Mouse (Mus musculus): ENCODE measurements around the gene Prps1l3.
"Not testable (repeated sequence)": the region's sequence is repeated elsewhere in the genome, so short reads cannot be mapped to it uniquely, and the experiment has no call there.

Prps1l3 gene

DNA sequence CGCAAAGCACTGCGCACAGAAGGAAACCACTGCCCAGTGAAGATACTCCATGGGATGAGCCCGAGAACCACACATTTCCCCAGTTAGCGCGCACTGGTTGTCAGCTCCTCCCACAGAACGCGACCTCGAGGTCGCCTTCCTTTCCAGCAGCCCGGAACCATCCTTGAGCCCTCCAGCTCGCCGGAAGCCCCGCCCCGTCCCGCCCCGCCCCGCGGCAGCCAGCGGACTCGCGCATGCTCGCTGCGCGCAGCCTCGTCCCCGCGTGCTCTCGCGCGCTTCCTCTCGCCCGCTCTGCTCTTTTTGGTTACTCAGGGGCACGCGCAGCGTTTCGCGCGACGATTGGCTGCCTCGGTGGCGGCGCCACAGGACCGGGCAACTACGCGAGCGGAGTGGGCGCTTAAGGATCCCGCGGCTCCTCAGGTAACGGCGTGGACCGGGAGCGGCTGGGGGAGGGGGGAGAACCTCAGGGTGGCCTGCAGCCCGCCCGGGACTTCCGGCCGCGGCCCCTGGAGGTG, at the start of gene Prps1l3, which contains the start of gene Mipol1:
Gene Prps1l3 (plus strand): TSS at position 221 of the 515 bp plus-strand sequence.
Gene Mipol1 (plus strand): TSS at position 236 of the 515 bp plus-strand sequence.
- DNase-seq (ENCODE audit: low read depth, low spot score): peak; percentile 80

DNA sequence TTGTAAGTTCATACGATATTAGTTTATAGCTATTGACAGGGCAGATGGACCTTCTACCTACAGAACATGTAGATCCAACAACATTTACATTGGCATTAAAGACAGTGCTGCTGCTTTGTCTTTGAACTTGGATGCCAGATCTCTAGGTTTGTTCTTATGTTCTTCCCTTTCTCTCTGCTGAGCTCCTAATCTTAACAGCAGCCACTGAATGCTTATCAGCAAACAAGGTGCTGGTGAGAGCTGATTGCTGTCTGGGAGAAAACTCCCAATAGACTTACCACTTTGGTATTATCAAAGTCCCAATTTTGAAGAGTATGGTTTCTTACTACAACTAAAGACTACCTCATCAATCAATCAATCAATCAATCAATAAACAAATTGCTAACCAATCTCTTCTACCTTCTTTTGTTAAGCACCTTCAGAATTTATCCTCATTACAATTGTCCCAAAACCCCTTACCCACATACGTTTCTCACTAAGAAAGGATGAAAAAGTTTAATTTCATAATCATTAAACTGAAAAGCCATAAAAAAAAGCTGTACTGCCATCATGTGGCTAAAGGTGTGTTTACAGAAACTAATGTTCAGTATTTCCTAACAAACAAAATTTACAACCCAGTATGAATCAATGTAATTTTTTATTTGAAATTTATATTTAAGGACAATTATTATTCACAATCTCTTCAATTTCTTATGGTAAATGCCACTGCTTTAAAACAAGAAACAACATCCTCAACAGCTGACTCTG, 45.6 kb upstream of the Prps1l3 start:
- no peak for DNase-seq (ENCODE audit: low read depth, low spot score)

DNA sequence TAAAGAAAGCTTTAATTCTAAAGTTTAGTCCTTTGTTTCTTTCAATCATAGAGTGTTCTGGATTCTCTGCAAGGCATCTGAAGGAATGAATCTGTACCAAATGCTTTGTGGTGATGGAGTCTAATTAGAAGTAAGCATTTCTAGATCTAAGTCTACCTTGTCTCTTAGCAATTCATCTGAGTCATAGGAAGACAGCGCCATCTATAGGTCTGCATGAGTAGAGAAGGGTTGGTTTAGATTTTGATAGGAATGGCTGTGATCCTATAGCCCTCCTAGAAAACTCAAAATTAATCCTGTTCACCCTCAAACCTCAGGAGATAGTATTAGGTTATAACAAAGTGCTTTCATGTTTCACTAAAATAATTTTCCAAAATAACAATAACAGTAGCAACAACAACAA, 44.7 kb upstream of the Prps1l3 start:
- no peak for DNase-seq (ENCODE audit: low read depth, low spot score)

DNA sequence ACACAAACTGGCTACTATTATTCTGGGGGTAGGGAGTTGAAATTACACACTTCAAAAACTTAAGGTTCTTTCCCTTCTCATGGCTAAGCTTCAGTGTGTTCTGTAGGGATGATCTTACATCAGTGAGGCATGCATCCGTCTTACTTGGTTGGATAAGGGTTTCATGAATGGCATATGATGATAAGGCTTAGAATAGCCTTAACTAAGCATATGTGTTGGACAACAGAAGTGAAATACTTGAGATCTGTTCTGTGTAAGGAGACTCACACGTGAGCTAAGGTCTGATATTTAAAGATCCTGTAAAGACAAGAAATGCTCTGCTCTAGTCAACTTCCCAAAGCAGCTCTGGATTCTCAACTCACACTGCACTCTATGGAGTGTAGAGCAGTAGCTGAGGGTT, 44.1 kb upstream of the Prps1l3 start:
- no peak for DNase-seq (ENCODE audit: low read depth, low spot score)

DNA sequence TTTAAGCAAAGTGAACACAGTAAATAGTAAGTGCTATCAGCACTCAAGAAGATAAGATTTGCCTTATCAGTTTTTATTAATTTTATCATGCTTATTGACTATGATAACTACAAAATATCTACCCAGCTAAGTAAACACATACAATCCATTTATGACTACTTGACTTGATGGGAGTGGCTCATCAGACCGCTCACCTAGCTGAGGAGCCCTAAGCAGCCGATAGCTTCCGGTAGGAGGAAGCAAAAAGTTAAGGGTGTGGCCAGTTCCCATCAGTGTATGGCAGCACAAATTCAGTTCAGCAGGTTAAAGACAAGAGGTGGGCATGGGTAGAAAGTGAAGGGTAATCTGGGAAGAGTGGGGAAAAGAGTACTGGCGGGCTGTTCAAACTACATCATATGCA, 43.2 kb upstream of the Prps1l3 start:
- no peak for DNase-seq (ENCODE audit: low read depth, low spot score)

DNA sequence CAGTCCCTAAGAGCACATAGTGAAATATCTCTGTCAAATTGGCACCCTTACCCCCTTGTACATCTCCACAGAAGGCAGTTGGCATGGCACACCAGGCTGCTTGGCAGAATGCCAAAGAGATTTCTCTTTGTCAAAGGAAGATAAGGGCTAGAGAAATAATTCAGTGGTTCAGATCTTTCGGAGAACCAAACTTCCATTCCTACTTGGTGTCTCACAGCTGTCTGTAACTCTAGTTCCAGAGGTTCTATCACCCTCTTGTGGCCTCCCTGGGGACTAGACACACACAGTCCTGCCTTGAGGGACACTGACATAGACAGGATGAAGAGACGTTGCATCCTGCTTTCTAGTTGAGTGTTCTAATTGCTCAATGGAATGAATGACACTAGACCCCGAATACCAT, 35.6 kb upstream of the Prps1l3 start:
- no peak for DNase-seq (ENCODE audit: low read depth, low spot score)

DNA sequence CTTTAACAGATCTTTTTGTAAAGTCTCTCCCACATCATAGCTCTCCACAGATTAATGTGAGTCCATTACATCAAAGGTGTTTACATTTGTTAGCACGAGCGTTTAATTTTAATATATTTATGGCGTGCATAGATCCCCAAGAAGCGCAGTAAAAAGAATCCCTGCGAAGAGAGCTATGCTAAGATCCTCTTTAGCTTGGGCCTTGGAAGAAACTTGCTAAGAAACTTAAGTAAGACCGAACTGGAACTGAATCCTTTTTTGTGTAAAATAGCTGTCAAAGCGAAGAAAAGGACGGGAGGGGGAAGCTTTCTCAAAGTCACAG, 34.0 kb upstream of the Prps1l3 start:
- no peak for DNase-seq (ENCODE audit: low read depth, low spot score)

DNA sequence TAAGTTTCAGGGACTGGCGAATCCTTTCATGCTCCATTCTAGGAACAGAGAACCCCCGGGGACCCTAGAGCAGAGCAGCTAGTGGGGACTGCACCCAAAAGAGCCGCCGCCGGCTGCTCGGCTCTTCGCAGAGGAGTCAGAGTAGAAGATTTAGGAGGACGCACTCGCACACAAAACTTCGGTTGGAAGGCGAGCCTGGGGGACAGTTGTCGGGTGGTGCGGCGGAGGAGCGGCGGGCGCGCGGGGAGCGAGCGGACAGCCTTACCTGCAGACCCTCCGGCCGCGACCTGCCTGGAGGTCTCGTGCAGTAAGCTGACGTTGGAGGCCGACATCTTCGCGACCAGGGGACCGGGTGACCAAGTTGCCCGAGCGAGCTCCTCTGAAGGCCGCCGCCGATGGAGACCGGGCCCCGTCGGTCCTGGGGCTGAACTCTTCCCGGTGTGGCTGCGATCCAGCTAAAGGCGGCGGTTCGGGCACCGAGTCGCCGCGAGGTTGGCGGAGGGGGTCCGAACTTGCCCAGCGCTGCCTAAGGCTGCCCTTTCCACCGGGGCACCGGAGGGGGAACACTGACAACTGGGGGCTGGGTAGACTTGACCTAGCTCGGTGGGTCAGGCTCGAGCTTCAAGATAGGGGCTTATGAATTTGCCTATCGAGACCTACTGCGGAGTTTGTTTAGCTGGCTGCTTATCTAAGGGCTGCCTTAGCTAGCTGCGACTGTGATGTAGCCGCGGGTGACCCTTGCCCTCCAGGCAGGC, 33.4 kb upstream of the Prps1l3 start:
- no peak for DNase-seq (ENCODE audit: low read depth, low spot score)

DNA sequence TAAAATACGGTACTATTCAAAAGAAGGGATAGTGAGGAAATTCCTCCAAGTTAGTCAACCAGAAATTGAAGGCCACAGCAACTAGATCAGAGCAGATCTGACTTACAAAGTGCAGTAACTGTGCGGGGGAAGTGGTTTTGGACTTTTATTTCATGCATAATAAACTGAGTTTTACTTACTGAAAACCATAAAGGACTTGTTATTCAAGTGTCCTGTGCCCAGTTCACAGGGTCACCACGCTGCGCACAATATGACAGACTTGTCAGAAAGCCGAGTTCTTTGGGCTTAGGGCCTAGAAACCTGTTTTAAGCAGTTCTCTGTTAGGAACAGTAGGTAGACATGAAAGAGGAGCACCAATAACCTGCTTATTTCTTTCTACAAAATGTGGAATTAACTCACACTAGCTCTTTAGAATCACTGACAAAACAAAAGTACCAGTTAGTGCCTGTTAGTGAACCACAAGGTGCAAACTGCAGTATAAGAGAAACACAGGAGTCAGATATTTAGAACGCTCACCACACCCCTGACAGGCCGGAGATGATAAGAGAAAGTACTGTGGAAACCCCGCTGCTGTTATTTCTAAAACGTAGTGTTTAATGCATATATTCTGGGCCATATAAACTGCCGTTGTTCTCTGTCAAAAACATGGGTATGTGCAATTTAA, 32.7 kb upstream of the Prps1l3 start, which contains the start of gene Slc25a21:
Gene Slc25a21 (minus strand): TSS at position 110 of the 664 bp plus-strand sequence.
- no peak for DNase-seq (ENCODE audit: low read depth, low spot score)

DNA sequence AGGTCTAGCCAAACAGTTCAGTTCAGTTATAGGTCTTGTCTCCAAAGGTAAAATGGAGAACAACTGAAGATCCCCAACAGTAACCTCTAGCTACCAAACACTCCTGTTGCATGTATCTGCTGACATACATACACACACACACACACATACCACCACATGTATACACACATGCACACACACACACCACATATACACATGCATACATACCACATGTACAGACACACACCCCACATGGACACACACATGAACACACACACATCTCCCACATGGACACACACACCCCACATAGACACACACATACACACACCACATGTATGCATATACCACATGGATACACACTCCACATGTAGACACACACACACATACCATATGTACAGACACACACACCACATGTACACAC, 31.9 kb upstream of the Prps1l3 start:
- no peak for DNase-seq (ENCODE audit: low read depth, low spot score)

DNA sequence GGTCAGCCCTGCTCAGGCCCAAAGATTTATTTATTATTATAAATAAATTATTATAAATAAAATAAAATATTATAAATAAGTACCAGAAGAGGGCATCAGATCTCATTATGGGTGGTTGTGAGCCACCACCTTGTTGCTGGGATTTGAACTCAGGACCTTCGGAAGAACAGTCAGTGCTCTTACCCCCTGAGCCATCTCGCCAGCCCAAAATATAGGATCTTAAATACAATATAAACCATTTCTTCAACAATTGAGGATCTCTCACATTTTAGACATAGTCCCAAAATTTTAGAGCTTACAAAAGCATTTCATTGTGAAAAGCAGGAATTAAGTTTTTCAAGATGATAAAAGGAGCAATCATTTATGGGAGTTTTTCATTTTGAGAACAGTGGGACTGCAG, 30.8 kb upstream of the Prps1l3 start:
- DNase-seq (ENCODE audit: low read depth, low spot score): no peak

DNA sequence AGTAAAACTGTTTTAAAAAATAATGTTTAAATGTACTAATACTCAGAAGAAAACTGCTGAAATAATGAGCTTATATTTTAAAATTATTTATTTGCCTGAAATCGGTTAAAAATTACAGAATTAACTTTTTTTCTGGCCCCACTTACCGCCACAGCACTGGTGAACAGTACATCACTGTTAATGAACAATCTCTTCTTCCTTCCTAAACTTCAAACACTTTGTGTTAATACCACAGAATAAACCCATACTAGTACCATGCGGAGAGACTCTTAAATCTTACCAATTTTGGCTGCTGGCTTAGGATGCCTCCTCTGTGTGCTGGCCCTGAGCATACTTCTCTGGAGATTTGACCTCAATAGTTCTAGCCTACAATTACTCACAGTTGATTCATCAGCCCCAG, 28.3 kb upstream of the Prps1l3 start:
- DNase-seq (ENCODE audit: low read depth, low spot score): no peak

DNA sequence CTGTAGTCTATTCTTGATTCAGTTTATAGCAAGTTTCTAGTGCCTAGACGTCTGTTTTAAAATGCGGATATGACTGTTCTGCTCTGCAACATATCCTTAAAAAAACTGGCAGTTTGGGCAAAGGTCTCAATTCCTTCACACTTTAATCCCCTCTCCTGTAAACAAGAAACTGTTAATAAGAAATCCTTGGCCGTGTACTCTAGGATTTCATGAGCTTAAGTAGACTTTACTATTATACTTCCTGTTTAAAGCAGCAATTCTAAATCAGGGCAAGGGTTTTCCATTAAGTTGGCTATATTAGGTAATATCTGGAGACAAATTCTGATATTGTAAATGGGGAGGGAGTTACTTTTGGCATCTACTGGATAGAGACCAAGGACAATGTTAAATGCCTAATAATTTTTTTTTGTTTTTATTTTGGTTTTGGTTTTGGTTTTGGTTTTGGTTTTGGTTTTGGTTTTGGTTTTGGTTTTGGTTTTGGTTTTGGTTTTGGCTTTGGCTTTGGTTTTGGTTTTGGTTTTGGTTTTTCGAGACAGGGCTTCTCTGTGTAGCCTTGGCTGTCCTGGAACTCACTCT, 25.8 kb upstream of the Prps1l3 start:
- DNase-seq (ENCODE audit: low read depth, low spot score): no peak

DNA sequence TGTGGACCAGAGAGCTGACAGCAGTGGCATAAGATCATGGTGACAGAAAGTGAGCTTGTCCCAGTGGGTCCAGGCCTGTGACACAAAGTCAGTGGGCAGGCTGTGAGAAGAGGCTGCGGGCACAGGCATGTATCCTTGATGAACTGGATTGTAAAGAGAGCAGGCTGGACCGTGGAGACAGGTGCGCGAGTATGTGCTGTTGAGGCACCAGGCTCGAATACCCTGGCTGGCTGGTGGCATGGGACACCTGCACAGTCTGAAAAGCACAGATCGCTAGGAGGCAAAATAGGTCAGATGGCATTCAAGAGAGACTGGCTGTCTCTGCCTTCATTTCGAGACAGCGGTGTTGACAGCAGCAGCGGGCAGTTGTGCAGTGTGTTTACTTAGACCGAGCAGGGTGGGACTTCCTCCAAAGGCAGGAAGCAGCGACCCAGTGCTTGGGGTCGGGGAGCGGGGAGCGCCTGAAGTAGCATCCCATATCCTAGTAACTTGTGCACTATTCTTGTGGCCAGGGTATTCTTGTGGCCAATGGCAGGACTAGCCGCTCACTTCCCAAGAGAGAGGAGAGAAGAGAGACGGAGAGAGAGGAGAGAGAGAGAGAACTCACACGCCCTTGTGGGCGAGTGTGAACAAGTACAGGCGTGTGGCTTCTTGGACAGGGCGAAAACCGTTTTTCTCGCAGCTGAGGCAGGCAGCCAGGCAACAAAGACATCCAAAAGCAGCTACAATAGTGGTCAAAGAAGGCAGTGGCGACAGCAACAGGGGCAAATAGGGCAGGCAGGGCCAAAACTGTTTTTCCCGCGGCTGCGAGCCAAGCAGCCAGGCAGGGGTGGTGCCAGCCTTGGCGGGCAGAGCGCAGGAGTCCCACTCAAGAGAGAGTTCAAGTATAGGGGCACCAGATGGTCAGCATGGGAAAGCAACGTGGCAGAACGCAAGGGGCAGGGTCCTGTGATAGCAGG, 18.6 kb upstream of the Prps1l3 start:
- no peak for DNase-seq (ENCODE audit: low read depth, low spot score)

DNA sequence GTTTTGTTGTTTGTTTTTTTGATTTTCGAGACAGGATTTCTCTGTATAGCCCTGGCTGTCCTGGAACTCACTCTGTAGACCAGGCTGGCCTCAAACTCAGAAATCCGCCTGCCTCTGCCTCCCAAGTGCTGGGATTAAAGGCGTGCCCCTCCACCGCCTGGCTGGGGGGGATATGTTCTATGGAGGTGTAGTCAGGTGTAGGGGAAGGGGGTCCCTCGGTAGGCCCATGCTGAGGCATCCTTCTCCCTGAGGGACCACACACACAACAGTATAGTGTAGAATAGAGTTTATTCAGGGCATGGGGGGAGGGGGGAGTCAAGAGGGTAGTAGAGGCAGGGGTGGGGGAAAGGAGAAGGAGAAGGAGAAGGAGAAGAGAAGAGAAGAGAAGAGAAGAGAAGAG, 17.7 kb upstream of the Prps1l3 start:
- not testable (repeated sequence) for DNase-seq (ENCODE audit: low read depth, low spot score)

DNA sequence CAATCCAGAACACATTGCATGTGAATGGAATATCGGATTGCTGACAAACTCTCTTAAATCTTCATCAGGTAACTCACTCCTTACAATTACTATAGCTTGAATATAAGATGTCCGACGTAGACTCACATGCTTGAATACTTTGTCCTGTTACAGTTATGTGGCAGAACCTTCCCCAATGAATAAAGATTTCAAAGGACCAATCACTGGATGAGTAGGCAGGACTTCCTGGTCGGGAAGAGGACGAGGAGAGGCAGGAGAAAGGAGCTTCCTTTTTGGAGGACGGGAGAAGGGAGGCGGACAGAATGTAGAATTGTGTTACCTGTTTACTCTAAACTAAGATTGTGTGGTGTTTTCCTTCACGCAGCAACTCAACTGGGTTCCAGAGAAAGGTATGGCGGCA, 3.8 kb upstream of the Prps1l3 start:
- DNase-seq (ENCODE audit: low read depth, low spot score): no peak

DNA sequence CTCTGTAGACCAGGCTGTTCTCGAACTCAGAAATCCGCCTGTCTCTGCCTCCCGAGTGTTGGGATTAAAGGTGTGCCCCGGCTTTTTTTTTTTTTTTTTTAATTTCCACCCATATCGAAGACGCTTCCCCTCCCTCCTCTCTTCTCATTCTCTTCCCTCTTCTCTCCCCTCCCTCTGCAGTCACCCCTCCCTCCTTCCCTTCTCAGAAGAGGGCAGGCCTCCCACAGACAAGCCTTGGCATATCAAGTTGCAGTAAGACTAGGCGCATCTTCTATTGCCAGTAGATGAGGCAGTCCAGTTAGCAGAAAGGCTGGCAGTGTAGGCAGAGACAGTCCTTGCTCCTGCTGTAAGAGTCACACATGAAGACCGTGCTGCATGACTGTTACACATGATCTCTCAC, 2.4 kb upstream of the Prps1l3 start:
- no peak for DNase-seq (ENCODE audit: low read depth, low spot score)

DNA sequence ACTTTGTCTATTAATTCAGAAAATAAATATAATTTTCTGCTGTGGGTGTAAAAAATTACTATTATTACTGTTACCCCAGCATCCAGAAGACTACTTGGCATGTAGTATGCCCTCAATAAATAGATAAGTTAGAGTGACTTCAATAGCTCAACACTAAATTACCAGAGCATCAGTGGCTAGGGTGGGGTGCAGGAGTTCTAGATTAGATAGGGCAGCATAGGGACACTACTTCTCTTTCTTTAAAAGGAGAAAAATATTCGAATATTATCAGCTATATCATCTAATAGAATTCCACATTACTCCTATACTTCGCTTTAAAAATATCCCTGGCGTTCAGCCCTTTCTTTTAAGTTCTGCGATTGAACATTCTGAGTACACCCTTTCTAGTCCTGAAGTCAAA, 509 bp upstream of the Prps1l3 start:
- no peak for DNase-seq (ENCODE audit: low read depth, low spot score)

DNA sequence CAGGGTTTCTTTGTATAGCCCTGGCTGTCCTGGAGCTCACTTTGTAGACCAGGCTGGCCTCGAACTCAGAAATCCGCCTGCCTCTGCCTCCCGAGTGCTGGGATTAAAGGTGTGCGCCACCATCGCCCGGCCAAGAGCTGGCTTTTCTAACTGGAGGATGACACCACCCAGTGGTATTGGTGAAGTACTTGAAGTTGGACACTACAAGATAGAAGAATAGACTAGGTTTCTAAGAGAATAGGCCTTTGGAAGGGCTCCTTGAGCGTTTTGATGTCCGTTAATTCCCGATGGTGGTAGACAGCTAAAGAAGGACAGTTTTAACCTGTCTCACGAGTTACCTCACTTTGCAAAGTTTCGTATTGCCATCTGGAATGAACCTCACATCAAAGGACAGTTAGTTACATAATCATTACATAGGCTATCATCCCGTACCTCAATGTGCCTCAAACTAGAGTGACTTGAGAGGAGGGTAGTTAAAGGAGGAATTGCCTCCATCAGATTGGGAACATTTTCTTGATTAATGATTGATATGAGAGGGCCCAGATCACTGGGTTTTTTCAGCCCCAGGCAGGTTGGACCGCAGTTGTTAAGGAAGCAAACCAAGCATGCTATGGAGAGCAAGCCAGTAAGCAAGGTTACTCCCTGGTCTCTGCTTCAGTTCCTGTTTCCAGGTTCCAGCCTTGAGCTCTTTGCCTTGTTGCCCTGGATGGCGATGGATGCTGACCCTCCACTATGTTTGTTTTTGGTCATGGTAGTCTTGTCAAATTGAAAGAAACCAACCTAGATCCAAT, 1.1 kb downstream of the Prps1l3 start:
- DNase-seq (ENCODE audit: low read depth, low spot score): no peak

DNA sequence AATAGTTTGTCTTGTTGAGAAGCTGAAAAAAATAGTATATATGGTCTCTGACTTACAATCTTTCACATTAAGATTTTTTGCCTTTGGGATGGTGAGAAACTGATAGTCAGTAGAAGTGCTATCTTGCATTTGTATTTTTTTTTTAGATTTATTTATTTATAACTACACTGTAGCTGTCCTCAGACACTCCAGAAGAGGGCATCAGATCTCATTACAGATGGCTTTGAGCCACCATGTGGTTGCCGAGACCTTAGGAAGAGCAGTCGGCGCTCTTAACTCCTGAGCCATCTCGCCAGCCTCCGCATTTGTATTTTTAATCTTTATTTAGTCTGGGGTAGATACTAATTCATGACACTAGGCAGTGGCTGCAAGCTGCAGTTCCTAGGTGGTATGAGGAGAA, 3.2 kb downstream of the Prps1l3 start:
- DNase-seq (ENCODE audit: low read depth, low spot score): no peak
